Mouse (Mus musculus) testis, adult 2 months (tissue): ENCODE data around the gene Tspan11.

Experiments
- CTCF ChIP-seq: fragments of 200-500 bp; IDR thresholded peaks from 2 replicates; pipeline ENCODE4 v1.5.1; 2012; ENCODE audit warnings: low read depth, mild to moderate bottlenecking, inconsistent platforms, low read length, moderate library complexity; ENCODE audit not compliant: control insufficient read depth, insufficient read depth, insufficient replicate concordance
- POLR2A ChIP-seq: fragments of 200-500 bp; IDR thresholded peaks from 2 replicates; pipeline ENCODE4 v1.6.1; 2012; ENCODE audit warnings: low read depth, mild to moderate bottlenecking, inconsistent platforms, low read length, moderate library complexity; ENCODE audit not compliant: control insufficient read depth

GRCm38 (mm10) chr6:127924750-127925149, 37.4 kb downstream of the Tspan11 start:
- no peak for TF ChIP-seq CTCF
- no peak for TF ChIP-seq POLR2A
